ENCODE assay signal across 11 mouse cellular contexts in genomic region chr1:179567558-179567957, GRCm38 (mm10). TPM values are rescaled to one million over a fixed set of nuclear protein-coding genes. Genes with fewer than 3 reads are reported as not detected.
DNase-seq lines count a peak whose midpoint lies in the region; ATAC-seq lines count a peak whose summit lies in the region.
"Had no signal": no experiment of that assay in that cellular context is flagged by ENCODE, and none has a peak within 500 bp of the region (broad histone marks: within the 10 kb centered on the region; RNA-seq: fewer than 3 reads in every experiment).

No protein-coding gene starts in this region.

- peak overlapping the region; percentile 45 for H3K27ac ChIP-seq in forebrain, embryonic 13.5 days
- no peak overlapping the region for H3K27ac ChIP-seq in forebrain, embryonic 15.5 days (replicated peaks)
- H3K27ac ChIP-seq in neural tube, embryonic 15.5 days (replicated peaks): no peak overlapping the region
- 0 out of 2 replicates have a peak overlapping the region, but pooled peaks have one; percentile 13 for H3K27ac ChIP-seq in midbrain, embryonic 15.5 days

- peak; percentile 30; the same call in 1 of the 2 replicates for ATAC-seq in forebrain, embryonic 13.5 days
- no peak for ATAC-seq in forebrain, embryonic 15.5 days (replicated peaks)
- no peak for ATAC-seq in neural tube, embryonic 15.5 days (ENCODE audit: low FRiP score)
- ATAC-seq in midbrain, embryonic 15.5 days (replicated peaks): no peak
- ATAC-seq: inflammation-experienced regulatory T-cells, adult 6 months had no signal

- no peaks in the 10 kb centered on the region for H3K36me3 ChIP-seq in forebrain, embryonic 13.5 days (ENCODE audit: poor library complexity, severe bottlenecking)
- H3K36me3 ChIP-seq in forebrain, embryonic 15.5 days: no peaks in the 10 kb centered on the region
- H3K36me3 ChIP-seq in neural tube, embryonic 15.5 days: no peaks in the 10 kb centered on the region
- no peaks in the 10 kb centered on the region for H3K36me3 ChIP-seq in midbrain, embryonic 15.5 days (replicated peaks)

- peak; percentile 50 for DNase-seq in neural tube, embryonic 10.5 days (ENCODE audit: extremely low spot score, low spot score)
- DNase-seq in kidney, postnatal 14 days: no peak
- no peak for DNase-seq in liver
- no peak for DNase-seq in layer of hippocampus, postnatal 36 days
- DNase-seq: lung, adult 18-20 months had no signal

- no peak overlapping the region for H3K4me3 ChIP-seq in forebrain, embryonic 13.5 days
- H3K4me3 ChIP-seq in forebrain, embryonic 15.5 days: no peak overlapping the region
- no peak overlapping the region for H3K4me3 ChIP-seq in neural tube, embryonic 15.5 days (replicated peaks)
- H3K4me3 ChIP-seq in midbrain, embryonic 15.5 days: no peak overlapping the region

- H3K9me3 ChIP-seq in forebrain, embryonic 13.5 days (replicated peaks): no peaks in the 10 kb centered on the region
- no peaks in the 10 kb centered on the region for H3K9me3 ChIP-seq in forebrain, embryonic 15.5 days
- no peaks in the 10 kb centered on the region for H3K9me3 ChIP-seq in neural tube, embryonic 15.5 days (replicated peaks)
- H3K9me3 ChIP-seq in midbrain, embryonic 15.5 days: no peaks in the 10 kb centered on the region

- 75% methylated on average over 7 of the region's 7 CpGs for WGBS in forebrain, embryonic 13.5 days
- WGBS in forebrain, embryonic 15.5 days: 71% methylated on average over 7 of the region's 7 CpGs
- 39% methylated on average over 7 of the region's 7 CpGs for WGBS in neural tube, embryonic 15.5 days
- 40% methylated on average over 7 of the region's 7 CpGs for WGBS in midbrain, embryonic 15.5 days

- H3K9ac ChIP-seq in forebrain, embryonic 13.5 days: 0 out of 2 replicates have a peak overlapping the region, but pooled peaks have one; percentile 13
- no peak overlapping the region for H3K9ac ChIP-seq in forebrain, embryonic 15.5 days (replicated peaks)
- H3K9ac ChIP-seq in neural tube, embryonic 15.5 days (replicated peaks): no peak overlapping the region
- H3K9ac ChIP-seq in midbrain, embryonic 15.5 days: no peak overlapping the region

- no peak overlapping the region for H3K4me2 ChIP-seq in forebrain, embryonic 13.5 days
- no peak overlapping the region for H3K4me2 ChIP-seq in forebrain, embryonic 15.5 days (replicated peaks)
- no peak overlapping the region for H3K4me2 ChIP-seq in neural tube, embryonic 15.5 days
- no peak overlapping the region for H3K4me2 ChIP-seq in midbrain, embryonic 15.5 days
- H3K4me2 ChIP-seq: heart, embryonic 11.5 days had no signal

- peaks cover 17% of the 10 kb centered on the region for H3K4me1 ChIP-seq in forebrain, embryonic 13.5 days
- peaks cover 8% of the 10 kb centered on the region for H3K4me1 ChIP-seq in forebrain, embryonic 15.5 days
- H3K4me1 ChIP-seq in neural tube, embryonic 15.5 days: peaks cover 11% of the 10 kb centered on the region
- no peaks in the 10 kb centered on the region for H3K4me1 ChIP-seq in midbrain, embryonic 15.5 days

- H3K27me3 ChIP-seq in forebrain, embryonic 13.5 days: no peaks in the 10 kb centered on the region
- no peaks in the 10 kb centered on the region for H3K27me3 ChIP-seq in forebrain, embryonic 15.5 days
- no peaks in the 10 kb centered on the region for H3K27me3 ChIP-seq in neural tube, embryonic 15.5 days (replicated peaks)
- no peaks in the 10 kb centered on the region for H3K27me3 ChIP-seq in midbrain, embryonic 15.5 days (replicated peaks)

RNA-seq across cellular contexts. Expression of gene Cnst, which starts 21.4 kb away (rescaled TPM):
- polyA plus RNA-seq in forebrain, embryonic 13.5 days (2015; fragmentation: Nextera tagmentation; extraction: Ambion mirVana): 23.0 and 24.4 TPM in 2 replicates
- polyA plus RNA-seq in forebrain, embryonic 15.5 days (2015; fragmentation: Nextera tagmentation; extraction: Ambion mirVana): 29.9 and 32.1 TPM in 2 replicates
- polyA plus RNA-seq in neural tube, embryonic 15.5 days (2015; fragmentation: Nextera tagmentation; extraction: Ambion mirVana): 25.3 and 27.6 TPM in 2 replicates
- 28.8 and 30.2 TPM in 2 replicates for polyA plus RNA-seq in midbrain, embryonic 15.5 days (2015; fragmentation: Nextera tagmentation; extraction: Ambion mirVana)
- 10 to 100 TPM; 32.9 to 36.2 TPM for total RNA-seq in layer of hippocampus, postnatal 36 days (2021)

RNA-seq across cellular contexts. Expression of gene Tfb2m, which starts 21.5 kb away (rescaled TPM):
- 32.4 and 32.6 TPM in 2 replicates for polyA plus RNA-seq in forebrain, embryonic 13.5 days (2015; fragmentation: Nextera tagmentation; extraction: Ambion mirVana)
- polyA plus RNA-seq in forebrain, embryonic 15.5 days (2015; fragmentation: Nextera tagmentation; extraction: Ambion mirVana): 37.9 and 39.4 TPM in 2 replicates
- 29.6 and 31.0 TPM in 2 replicates for polyA plus RNA-seq in neural tube, embryonic 15.5 days (2015; fragmentation: Nextera tagmentation; extraction: Ambion mirVana)
- polyA plus RNA-seq in midbrain, embryonic 15.5 days (2015; fragmentation: Nextera tagmentation; extraction: Ambion mirVana): 22.7 and 25.8 TPM in 2 replicates
- total RNA-seq in layer of hippocampus, postnatal 36 days (2021): 10 to 100 TPM; 27.0 to 27.4 TPM

RNA-seq across cellular contexts. Expression of gene Smyd3, which starts 49.7 kb away (rescaled TPM):
- 13.5 and 13.7 TPM in 2 replicates for polyA plus RNA-seq in forebrain, embryonic 13.5 days (2015; fragmentation: Nextera tagmentation; extraction: Ambion mirVana)
- 23.9 and 25.8 TPM in 2 replicates for polyA plus RNA-seq in forebrain, embryonic 15.5 days (2015; fragmentation: Nextera tagmentation; extraction: Ambion mirVana)
- 26.0 and 26.7 TPM in 2 replicates for polyA plus RNA-seq in neural tube, embryonic 15.5 days (2015; fragmentation: Nextera tagmentation; extraction: Ambion mirVana)
- 23.5 and 24.8 TPM in 2 replicates for polyA plus RNA-seq in midbrain, embryonic 15.5 days (2015; fragmentation: Nextera tagmentation; extraction: Ambion mirVana)
- 10 to 100 TPM; 21.7 to 23.7 TPM for total RNA-seq in layer of hippocampus, postnatal 36 days (2021)

Comparison
In these comparisons a context has a peak if more than half of its experiments do, and no peak if none do; other contexts are left out.
1. H3K27ac ChIP-seq: peak in forebrain, embryonic 13.5 days (single experiment) and midbrain, embryonic 15.5 days (single experiment); none in forebrain, embryonic 15.5 days (single experiment) and neural tube, embryonic 15.5 days (single experiment).